Mouse (Mus musculus): ENCODE measurements around the gene Dtd2.

DNA sequence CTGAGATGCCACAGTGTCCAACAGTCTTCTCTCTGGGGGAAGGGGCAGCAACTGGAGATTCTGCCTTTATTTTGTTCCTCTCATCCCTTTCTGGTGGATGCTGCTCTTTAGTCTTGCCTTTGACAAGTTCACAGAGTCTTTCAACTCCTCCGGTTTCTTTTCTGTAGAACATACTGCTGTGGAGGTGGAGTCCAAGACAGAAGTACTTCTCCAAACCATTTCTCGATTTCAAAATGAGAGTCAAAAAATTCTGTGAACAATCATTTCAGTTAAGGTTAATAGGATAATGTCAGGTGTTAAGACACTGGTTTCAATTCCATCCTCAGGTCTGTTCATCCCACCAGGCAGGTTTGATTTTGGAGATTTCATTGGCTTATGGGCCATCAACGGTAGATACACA lies 21.7 kb upstream of the Dtd2 start, which contains the start of gene Gpr33:
- TF ChIP-seq CTCF (IDR thresholded peaks at IDR 0.05; ENCODE audit: borderline replicate concordance, insufficient read depth, low read depth, low read length): no peak
- no peak for TF ChIP-seq POLR2A (IDR thresholded peaks at IDR 0.05; ENCODE audit: borderline replicate concordance, insufficient read depth, low read length)

Measured in cerebellum, adult 2 months (tissue).